Mouse (Mus musculus) heart, postnatal 0 days (tissue): ENCODE data around the gene Hist2h3b.

ENCODE experiments used
- CTCF ChIP-seq: IDR thresholded peaks from 2 replicates; pipeline ENCODE4 v1.5.1; 2016; ENCODE audit warnings: antibody characterized with exemption, control low read depth, low read depth
- EP300 ChIP-seq: IDR thresholded peaks from 2 replicates; pipeline ENCODE4 v1.6.1; 2016; ENCODE audit warnings: antibody characterized with exemption, low read depth

GRCm38 (mm10) chr3:96277428-96277799, 9.0 kb downstream of the Hist2h3b start:
- 0 out of 2 replicates have a peak, but pooled peaks have one; percentile 8 for TF ChIP-seq CTCF
- TF ChIP-seq EP300: no peak
